Mouse (Mus musculus) testis, postnatal 10 days (tissue): ENCODE measurements around the gene Ndufs2.
A peak's percentile ranks its signal among the peaks of the same experiment; 100 is the strongest.

Experiments used
- DNase-seq: peaks from one replicate; pipeline ENCODE4 v3.0.0; 2021; ENCODE audit warnings: low spot score

Gene Ndufs2

DNA sequence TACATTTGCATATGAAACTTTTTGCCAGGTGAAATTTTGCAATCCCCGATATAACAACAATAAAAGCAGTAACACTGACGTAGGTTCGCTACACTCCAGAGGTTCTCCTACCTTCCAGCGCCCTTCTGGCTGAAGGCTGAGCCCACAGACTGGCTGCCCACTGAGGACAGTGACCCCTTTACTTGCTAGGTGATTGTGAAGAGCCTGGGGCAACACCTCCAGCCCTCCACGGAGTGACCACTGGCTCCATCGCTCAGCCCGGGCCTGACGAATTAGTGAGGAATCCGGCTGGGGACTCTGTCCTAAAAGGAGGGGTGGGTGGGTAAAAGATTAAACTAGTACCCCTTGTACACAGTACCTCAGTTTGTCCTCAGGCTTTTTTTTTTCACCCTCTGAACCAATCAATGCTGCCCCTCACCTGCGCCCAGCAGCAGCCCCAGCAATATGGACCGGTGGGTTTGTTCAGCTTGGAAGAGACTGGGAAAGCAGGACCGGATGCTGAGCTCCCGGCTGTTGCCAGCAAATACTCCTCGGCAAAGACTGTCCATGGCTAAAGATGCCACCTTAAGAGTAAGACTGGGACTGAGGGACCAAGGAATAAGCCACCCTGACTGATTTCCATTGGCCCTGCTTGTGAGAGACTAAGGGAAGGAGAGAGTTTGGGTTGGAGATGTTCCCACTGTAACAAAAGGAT is 28.0 kb upstream of the Ndufs2 start:
- no peak for DNase-seq

DNA sequence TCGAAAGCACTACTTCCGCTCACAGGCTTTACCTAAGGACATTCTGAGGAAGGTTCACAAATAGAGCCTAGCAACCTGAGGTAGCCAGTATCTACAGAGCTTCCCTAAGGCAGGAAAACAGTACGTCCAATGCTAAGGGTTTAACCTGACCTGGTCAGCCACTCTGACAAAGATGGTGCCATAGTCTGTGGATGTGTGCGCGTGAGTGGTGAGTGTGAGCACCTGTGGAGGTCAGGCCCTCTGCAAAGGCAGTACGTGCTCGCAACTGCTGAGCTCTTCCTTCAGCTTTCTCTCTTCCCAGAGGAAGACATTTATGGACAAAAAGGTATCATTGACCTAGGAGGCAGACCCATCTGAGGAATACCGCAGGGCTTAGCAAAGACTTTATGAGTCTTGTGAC is 27.2 kb upstream of the Ndufs2 start:
- no peak for DNase-seq

- DNase-seq = no peak
Measured at GRCm38 (mm10) chr1:171277736-171278135, 26.5 kb upstream of the Ndufs2 start.

- DNase-seq = no peak
Measured at GRCm38 (mm10) chr1:171276110-171276748, 25.0 kb upstream of the Ndufs2 start.

DNA sequence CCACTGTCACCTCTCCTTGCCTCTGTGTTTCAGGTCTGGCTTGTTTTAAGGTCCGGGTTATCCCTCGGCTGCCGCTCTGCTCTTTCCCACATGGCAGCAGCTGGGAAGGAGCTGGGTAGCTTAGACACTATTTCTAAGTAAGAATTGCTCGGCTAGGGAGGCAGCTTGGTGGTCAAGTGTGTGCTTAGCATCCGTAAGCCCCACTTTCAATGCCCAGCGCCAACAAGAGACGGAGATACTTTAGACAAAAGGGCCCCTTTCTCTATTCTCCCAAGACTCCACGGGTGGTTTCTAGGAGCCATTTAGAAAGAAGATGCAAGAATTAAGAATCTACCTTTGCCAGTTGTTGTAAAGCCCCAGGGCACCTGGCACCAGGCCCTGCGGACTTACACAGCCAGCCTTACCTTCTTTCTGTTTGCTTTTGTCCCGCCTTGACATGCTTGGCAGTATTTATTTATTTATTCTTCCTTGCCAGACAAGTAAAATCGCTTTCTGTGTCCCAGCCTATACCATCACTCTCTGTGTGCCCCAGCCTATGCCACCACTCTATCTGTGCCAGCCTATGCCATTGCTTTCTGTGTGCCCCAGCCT is 24.1 kb upstream of the Ndufs2 start:
- DNase-seq = no peak

DNA sequence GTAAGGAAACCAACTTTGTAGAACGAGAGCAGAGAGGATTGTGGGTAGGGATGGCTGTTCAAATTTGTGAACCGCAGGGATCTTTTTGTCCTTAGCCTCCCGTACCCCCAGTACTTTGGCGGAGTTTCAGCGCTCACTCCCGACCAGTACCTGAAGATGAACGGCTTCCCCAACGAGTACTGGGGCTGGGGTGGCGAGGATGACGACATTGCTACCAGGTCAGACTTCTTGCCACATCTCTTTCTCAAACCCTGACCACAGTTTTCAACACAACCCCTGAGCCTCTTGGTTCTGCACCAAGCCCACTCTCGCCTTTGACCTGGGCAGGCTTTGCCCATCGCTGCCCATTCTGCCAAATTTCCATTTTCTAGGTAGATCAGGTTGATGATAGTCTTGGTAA is 23.0 kb upstream of the Ndufs2 start:
- no peak for DNase-seq

GRCm38 (mm10) chr1:171272086-171272485 is 20.9 kb upstream of the Ndufs2 start:
- no peak for DNase-seq

DNA sequence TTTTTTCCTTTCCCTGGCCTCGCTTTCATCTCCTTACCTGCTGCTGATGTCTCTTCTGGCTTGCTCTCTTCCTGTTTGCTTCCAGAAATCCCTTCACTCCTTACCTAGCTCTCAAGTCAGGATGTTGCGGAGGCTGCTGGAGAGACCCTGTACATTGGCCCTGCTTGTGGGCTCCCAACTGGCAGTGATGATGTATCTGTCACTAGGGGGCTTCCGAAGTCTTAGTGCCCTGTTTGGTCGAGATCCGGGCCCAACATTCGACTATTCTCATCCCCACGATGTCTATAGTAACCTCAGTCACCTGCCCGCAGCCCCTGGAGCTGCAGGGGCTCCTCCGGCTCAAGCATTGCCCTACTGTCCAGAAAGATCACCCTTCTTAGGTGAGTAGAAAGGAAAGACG is 20.4 kb upstream of the Ndufs2 start:
- DNase-seq = no peak

GRCm38 (mm10) chr1:171271196-171271595 is 20.0 kb upstream of the Ndufs2 start:
- no peak for DNase-seq

- peak; percentile 71 for DNase-seq
Measured at GRCm38 (mm10) chr1:171270573-171270900, 19.3 kb upstream of the Ndufs2 start.

DNA sequence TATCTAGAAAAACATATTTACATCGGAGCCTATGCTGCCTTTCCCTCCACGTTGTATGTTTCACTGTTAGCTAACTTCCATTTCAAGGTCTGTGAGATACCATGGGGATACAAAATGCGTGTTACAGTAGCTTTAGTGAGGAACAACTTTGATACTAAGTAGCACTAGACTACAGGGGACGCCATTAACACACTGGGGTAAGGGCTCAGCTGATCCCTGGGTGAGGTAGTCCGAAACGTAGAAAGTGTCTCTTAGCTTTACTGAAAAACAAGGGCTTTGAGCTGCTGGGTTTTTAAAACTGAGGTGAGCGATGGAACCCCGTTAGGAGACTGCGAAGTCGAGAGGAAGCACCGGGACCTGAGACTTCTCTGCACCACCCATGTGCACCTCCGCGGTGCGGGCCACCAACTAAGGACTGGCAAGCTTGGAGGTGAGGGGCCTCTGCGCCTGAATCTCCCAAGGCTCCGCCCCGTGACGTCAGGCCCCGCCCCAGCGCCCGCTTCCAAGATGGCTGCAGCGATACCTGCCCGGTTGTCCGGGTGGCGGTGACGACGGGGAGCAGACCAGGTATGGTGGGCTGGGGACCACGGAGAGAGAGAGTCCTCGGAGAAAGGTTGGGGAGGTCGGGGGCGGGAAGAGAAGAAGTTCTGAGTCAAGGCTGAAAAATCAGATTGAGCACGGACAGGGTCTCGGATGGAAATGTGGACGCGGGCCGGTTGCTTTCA is 18.8 kb upstream of the Ndufs2 start, which contains the start of gene B4galt3:
Gene B4galt3 (plus strand): TSS at position 481 of the 725 bp plus-strand sequence.
- DNase-seq = peak; percentile 99

DNA sequence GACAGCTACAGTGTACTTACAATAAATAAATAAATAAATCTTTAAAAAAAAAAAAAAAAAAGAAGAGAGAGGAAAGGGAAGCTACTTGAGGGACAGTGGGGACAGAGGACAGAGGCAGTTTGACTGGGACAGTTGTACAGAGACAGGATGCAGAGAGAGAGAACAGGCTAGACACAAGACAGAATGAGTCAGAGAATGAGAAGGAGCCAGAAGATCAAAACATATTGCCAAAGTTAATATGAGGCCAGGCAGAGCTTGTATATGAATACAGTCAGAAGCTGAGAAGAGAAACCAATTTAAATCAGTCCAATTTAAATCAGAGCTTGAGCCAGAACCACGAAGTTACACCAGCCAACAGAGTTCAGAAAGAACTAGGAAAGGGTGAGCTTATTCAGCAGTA is 17.2 kb upstream of the Ndufs2 start:
- DNase-seq = no peak

- DNase-seq = no peak
Measured at GRCm38 (mm10) chr1:171265971-171266744, 15.0 kb upstream of the Ndufs2 start.

DNA sequence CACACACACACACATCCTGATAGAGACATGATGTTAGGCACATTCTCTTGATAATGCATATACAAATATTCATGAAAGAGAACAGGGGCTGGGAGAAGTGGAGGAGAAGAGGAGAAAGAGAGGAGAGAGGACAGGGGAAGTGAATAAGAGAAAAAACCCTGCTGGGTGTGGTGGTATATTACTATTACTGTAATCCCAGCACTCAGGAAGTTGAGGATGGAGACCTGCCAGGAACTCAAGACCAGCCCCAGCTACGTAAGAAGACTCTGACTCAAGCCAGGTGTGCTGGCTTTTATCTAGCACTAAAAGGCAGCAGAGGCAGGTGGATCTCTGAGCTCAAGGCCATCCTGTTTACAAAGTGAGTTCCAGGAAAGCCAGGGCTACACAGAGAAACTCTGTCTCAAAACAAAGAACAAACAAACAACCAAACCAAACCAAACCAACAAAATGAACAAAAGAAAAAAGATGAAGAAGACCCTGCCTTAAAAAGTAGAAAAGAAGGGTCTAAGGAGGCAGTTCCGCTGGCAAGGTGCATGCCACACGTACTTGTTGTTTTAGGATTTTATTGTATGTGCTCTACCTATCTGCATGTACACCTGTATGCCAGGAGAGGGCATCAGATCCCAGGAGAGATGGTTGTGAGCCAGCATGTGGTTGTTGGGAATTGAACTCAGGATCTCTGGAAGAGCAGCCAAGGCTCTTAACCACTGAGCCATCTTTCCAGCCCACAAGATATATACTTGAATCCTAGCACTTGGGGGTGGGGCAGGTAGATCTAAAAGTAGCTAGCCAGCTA is 12.7 kb upstream of the Ndufs2 start:
- DNase-seq = no peak

GRCm38 (mm10) chr1:171263185-171263611 is 12.0 kb upstream of the Ndufs2 start:
- DNase-seq = no peak

- DNase-seq = no peak
Measured at GRCm38 (mm10) chr1:171262594-171263130, 11.5 kb upstream of the Ndufs2 start.

DNA sequence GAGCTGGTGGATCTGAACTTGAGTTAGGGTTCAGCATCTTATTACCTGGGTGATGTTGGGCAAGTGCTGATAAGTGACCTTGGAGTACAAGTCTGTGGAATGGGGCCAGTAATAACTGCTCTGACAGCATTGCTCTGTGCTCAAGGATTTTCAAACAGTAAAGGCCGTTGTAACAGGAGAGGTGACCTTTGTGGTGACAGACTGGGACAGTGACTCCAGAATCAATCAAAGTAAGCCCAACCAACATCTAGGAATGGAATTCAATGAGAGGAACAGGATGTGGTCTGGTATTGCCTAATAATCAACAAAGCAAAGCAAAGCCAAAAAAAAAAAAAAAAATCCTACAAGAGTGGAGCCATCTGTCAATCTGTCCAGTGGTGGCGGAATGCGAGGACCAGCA is 9.1 kb upstream of the Ndufs2 start:
- no peak for DNase-seq

GRCm38 (mm10) chr1:171258921-171259320 is 7.7 kb upstream of the Ndufs2 start:
- no peak for DNase-seq

DNA sequence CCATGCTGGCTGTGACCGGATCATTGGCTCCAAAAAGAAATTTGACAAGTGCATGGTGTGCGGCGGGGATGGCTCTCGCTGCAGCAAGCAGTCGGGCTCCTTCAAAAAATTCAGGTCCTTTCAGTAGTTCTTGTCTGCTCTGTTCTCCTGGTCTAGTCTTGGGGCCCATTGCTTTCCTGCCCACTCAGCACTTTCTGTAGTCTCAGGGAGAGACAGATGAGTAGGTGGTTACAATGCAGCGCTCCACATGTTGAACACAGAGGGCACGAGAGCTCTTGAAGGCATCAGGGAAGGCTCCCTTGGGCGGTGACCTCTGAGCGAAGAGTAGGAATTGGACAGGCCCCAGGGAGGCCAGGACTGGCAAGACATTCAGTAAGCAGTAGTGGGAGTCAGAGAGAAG is 6.6 kb upstream of the Ndufs2 start:
- no peak for DNase-seq

- peak; percentile 71 for DNase-seq
Measured at GRCm38 (mm10) chr1:171256937-171257548, 5.9 kb upstream of the Ndufs2 start.
